Mouse (Mus musculus) kidney, adult 2 months (tissue): ENCODE measurements at regions not wholly inside any gene's neighbourhood (a gene's known extent, or its start where the extent isn't known, plus 50 kb on each side); places are given as distances from the start of the nearest gene placed in this dataset.

Experiments used
- CTCF ChIP-seq: fragments of 200-500 bp; conservative IDR thresholded peaks from 2 replicates; pipeline ENCODE4 v1.5.1; 2011; ENCODE audit warnings: low read depth, mild to moderate bottlenecking, control low read depth, low read length, moderate library complexity, mixed read lengths; ENCODE audit not compliant: insufficient read depth, insufficient read length
- POLR2A ChIP-seq: fragments of 200-500 bp; IDR thresholded peaks from one replicate; pipeline ENCODE4 v1.6.1; 2011; ENCODE audit warnings: low read depth, low read length, control low read depth

DNA sequence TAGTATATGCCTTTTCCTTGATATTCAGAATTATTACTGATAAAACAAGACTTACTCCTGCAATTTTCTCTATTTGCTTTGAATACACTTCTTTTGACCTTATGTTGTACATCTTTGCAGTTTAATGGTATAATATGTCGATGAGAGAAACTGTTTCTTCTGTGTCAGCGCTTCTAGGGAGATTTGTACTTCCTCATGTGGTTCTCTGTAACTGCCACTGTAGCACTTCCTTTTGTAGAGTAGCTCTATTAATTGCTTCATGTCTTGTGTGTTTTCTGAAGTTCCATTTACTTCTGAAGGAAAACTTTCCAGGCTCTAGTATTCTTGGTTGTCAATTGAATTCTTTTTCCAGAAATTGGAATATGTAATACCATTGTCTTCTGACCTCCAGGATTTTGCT lies 323.2 kb downstream of the Ptprc start:
- TF ChIP-seq CTCF = no peak
- no peak for TF ChIP-seq POLR2A
